Mouse (Mus musculus) midbrain, postnatal 0 days (tissue): Measurements from ENCODE around the gene 1700109H08Rik. TPM values are rescaled to one million over a fixed set of nuclear protein-coding genes. Genes with fewer than 3 reads are reported as not detected.

Source experiments
- ATAC-seq: fragments of 200-750 bp; cut with Nextera tagmentation; 2 replicates; pipeline ENCODE4 v1.8.0; 2017; ENCODE audit warnings: moderate number of reproducible peaks, mild to moderate bottlenecking, moderate TSS enrichment, moderate library complexity; ENCODE audit not compliant: low FRiP score
- DNase-seq: peaks from one replicate; pipeline ENCODE4 v3.0.0-alpha.2; 2015; ENCODE audit warnings: low spot score
- H3K27ac ChIP-seq: fragments of 300-500 bp; sonication (generic); 2 replicates; pipeline ENCODE4 v1.5.1; 2014; ENCODE audit warnings: low read depth, mild to moderate bottlenecking, low read length, mixed read lengths
- H3K27me3 ChIP-seq: fragments of 300-500 bp; sonication (generic); 2 replicates; pipeline ENCODE4 v1.6.1; 2014; ENCODE audit warnings: low read length, control low read depth, mixed read lengths; ENCODE audit not compliant: insufficient read depth
- H3K36me3 ChIP-seq: fragments of 300-500 bp; sonication (generic); 2 replicates; pipeline ENCODE4 v1.6.1; 2014; ENCODE audit warnings: low read length, control low read depth, mixed read lengths; ENCODE audit not compliant: insufficient read depth
- H3K4me1 ChIP-seq: fragments of 300-500 bp; sonication (generic); 2 replicates; pipeline ENCODE4 v1.6.1; 2014; ENCODE audit warnings: mild to moderate bottlenecking, control low read depth, antibody characterized with exemption, low read length, mixed read lengths; ENCODE audit not compliant: insufficient read depth
- H3K4me2 ChIP-seq: fragments of 300-500 bp; sonication (generic); 2 replicates; pipeline ENCODE4 v1.6.1; 2014; ENCODE audit warnings: low read depth, mild to moderate bottlenecking, low read length, mixed read lengths; ENCODE audit not compliant: poor library complexity, severe bottlenecking
- H3K4me3 ChIP-seq: fragments of 300-500 bp; sonication (generic); 2 replicates; pipeline ENCODE4 v1.5.1; 2014; ENCODE audit warnings: low read depth, mild to moderate bottlenecking, low read length, moderate library complexity
- H3K9ac ChIP-seq: fragments of 300-500 bp; sonication (generic); replicated peaks from 2 replicates; pipeline ENCODE4 v1.6.1; 2014; ENCODE audit warnings: mild to moderate bottlenecking, low read length, moderate library complexity, mixed read lengths; ENCODE audit not compliant: poor library complexity, severe bottlenecking
- H3K9me3 ChIP-seq: fragments of 300-500 bp; sonication (generic); 2 replicates; pipeline ENCODE4 v1.6.1; 2016; ENCODE audit warnings: low read length, control low read depth
- CTCF ChIP-seq: IDR thresholded peaks from 2 replicates; pipeline ENCODE4 v1.5.1; 2016; ENCODE audit warnings: antibody characterized with exemption, mild to moderate bottlenecking
- WGBS: fragments of 180-500 bp; shearing (Covaris S2); extraction: QIAGEN DNeasy Blood & Tissue Kit; methylation state at CpG from one replicate; pipeline ENCODE4 v1.1.7; 2014; 5-methylcytosine and 5-hydroxymethylcytosine counted together
- polyA plus RNA-seq: library from polyadenylated mRNA; unstranded; fragments of >200 nt; fragmentation: Nextera tagmentation; extraction: Ambion mirVana; gene quantifications from 2 replicates; pipeline ENCODE4 v1.2.1, GENCODE M21; 2015
- total RNA-seq: library from RNA; depleted of rRNA; stranded (reverse); fragments of >200 nt; gene quantifications from 2 replicates; pipeline ENCODE4 v1.2.3, GENCODE M21; 2014

1700109H08Rik gene
- total and polyA plus RNA-seq, 2 experiments from 2014 or later: 2.2 to 3.0 TPM

- ATAC-seq: no peak
- 67% methylated on average over 3 of the region's 3 CpGs for WGBS
- Histone ChIP-seq H3K9ac (no peak overlapping the region), H3K4me2 (no peak overlapping the region), H3K27ac (no peak overlapping the region), H3K27me3 (no peaks in the 10 kb centered on the region), H3K9me3 (no peaks in the 10 kb centered on the region), H3K36me3 (no peaks in the 10 kb centered on the region), H3K4me1 (no peaks in the 10 kb centered on the region), H3K4me3 (no peak overlapping the region)
- TF ChIP-seq CTCF: no peak
- DNase-seq: no peak
Measured at GRCm38 (mm10) chr5:3536592-3537212, 34.7 kb upstream of the 1700109H08Rik start.

- ATAC-seq (no peak), DNase-seq (no peak)
- Histone ChIP-seq H3K27ac (no peak overlapping the region), H3K4me3 (no peak overlapping the region), H3K4me1 (no peaks in the 10 kb centered on the region), H3K9me3 (no peaks in the 10 kb centered on the region), H3K4me2 (no peak overlapping the region), H3K27me3 (no peaks in the 10 kb centered on the region), H3K36me3 (no peaks in the 10 kb centered on the region), H3K9ac (no peak overlapping the region)
- no peak for TF ChIP-seq CTCF
- 69% methylated on average over 11 of the region's 11 CpGs for WGBS
Measured at GRCm38 (mm10) chr5:3538505-3539472, 32.6 kb upstream of the 1700109H08Rik start.

GRCm38 (mm10) chr5:3541871-3542270 is 29.5 kb upstream of the 1700109H08Rik start:
- Histone ChIP-seq H3K36me3 (no peaks in the 10 kb centered on the region), H3K4me2 (no peak overlapping the region), H3K27ac (no peak overlapping the region), H3K4me3 (no peak overlapping the region), H3K9ac (no peak overlapping the region), H3K9me3 (no peaks in the 10 kb centered on the region), H3K4me1 (peaks cover 5% of the 10 kb centered on the region; the same call in 1 of the 2 replicates), H3K27me3 (no peaks in the 10 kb centered on the region)
- 82% methylated on average over 6 of the region's 6 CpGs for WGBS
- no peak for ATAC-seq
- DNase-seq: no peak
- TF ChIP-seq CTCF: no peak

GRCm38 (mm10) chr5:3543629-3544479 is 27.5 kb upstream of the 1700109H08Rik start, which contains the start of gene Fam133b:
Fam133b (plus strand) TSS chr5:3543833.
- Histone ChIP-seq H3K9me3 (no peaks in the 10 kb centered on the region), H3K9ac (peak within 1 kb of the TSS; percentile 87), H3K27me3 (no peaks in the 10 kb centered on the region), H3K27ac (peak within 1 kb of the TSS; percentile 84), H3K36me3 (no peaks in the 10 kb centered on the region), H3K4me3 (peak within 1 kb of the TSS; percentile 79), H3K4me2 (peak within 1 kb of the TSS; percentile 61), H3K4me1 (peaks cover 5% of the 10 kb centered on the region; the same call in 1 of the 2 replicates)
- ATAC-seq (peak; percentile 96), DNase-seq (peak; percentile 94)
- WGBS: under 1% methylated on average over 65 of the region's 80 CpGs
- TF ChIP-seq CTCF: peak; percentile 95

GRCm38 (mm10) chr5:3544480-3544769 is 26.9 kb upstream of the 1700109H08Rik start:
- ATAC-seq (peak; percentile 27; the same call in 1 of the 2 replicates), DNase-seq (peak; percentile 5)
- H3K4me3 ChIP-seq: peak overlapping the region; percentile 79
- H3K4me1 ChIP-seq: peaks cover 5% of the 10 kb centered on the region; the same call in 1 of the 2 replicates
- H3K9me3 ChIP-seq: no peaks in the 10 kb centered on the region
- peak overlapping the region; percentile 61 for H3K4me2 ChIP-seq
- H3K27me3 ChIP-seq: no peaks in the 10 kb centered on the region
- no peak for TF ChIP-seq CTCF
- H3K27ac ChIP-seq: no peak overlapping the region
- peak overlapping the region; percentile 87 for H3K9ac ChIP-seq
- no peaks in the 10 kb centered on the region for H3K36me3 ChIP-seq
- WGBS: 9% methylated on average over 7 of the region's 7 CpGs
